Mouse (Mus musculus) heart, adult 2 months (tissue): Measurements from ENCODE around the gene Vasn.

Experiments used
- EP300 ChIP-seq: fragments of 200-500 bp; IDR thresholded peaks from 2 replicates; pipeline ENCODE4 v1.6.1; 2011; ENCODE audit warnings: low read depth, low read length, control low read depth; ENCODE audit not compliant: insufficient read depth
- POLR2A ChIP-seq: fragments of 200-500 bp; IDR thresholded peaks from 2 replicates; pipeline ENCODE4 v1.6.1; 2011; ENCODE audit warnings: mild to moderate bottlenecking, low read depth, low read length, control low read depth; ENCODE audit not compliant: insufficient read depth

GRCm38 (mm10) chr16:4658781-4659245, 19.1 kb downstream of the Vasn start:
- TF ChIP-seq EP300 = no peak
- no peak for TF ChIP-seq POLR2A
